Mouse (Mus musculus): ENCODE results near the gene Kif11.

Kif11 gene

DNA sequence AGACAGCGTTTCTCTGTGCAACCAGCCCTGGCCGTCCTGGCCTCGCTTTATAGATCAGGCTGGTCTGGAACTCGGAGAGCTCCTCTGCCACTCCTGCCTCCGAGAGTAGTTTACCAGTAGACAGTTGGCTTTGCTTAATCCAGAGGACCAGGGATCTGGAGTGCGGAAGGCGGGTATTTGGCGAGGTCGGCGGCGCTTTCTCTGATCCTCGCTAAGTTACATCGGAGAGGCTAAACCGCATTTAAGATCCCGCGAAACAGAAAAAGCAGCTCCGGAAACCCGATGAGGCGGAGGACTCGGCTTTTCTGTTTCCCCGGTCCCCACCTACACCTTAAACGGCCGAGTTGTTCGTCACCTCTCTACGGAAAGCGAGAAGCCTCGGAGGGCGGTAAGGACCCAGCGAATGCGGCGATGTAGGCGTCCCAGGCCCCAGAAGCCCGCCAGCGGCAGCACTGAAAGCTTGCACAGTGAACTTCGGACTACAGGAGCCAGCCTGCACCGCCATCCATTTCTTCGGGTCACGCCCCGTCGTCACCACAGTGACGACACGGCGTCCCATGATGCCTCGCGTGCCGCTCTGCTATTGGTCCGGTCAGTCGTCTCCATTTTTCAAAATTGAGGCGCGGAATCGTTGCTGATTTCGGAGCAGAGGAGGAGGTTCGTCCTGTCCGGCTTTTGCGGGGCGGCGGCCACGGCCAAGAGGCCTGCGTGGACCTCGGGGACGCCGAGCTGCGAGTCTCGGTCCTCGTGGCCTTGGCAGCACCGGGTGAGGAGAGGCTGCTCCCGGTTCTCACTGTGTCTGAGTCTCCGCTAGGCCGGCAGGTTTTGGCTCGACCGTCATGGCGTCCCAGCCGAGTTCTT lies at the start of gene Kif11:
TSS of gene Kif11 (plus strand) at position 649 of the 861 bp plus-strand sequence.
- peak; percentile 96 for DNase-seq (ENCODE audit: low spot score)

GRCm38 (mm10) chr19:37327216-37327615 lies 49.0 kb upstream of the Kif11 start:
- no peak for DNase-seq (ENCODE audit: low spot score)

DNA sequence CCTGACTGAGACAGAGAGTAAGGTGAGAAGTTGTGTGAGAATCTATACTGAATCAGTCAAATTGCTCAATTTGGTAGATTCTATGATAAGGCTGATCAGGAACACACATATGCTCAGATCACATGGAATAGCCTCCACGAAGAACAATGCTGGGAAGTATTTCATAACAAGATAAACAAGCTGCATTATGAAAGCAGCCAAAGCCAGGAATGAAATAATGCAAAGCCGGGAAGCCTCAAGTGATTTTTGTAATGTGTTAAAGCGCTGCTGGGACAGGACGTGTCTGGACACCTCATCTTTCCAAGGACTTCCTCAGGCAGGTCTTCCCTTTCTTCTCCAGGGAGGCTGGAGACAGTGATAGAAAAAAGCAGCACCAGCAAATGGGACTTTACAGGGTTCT lies 43.5 kb upstream of the Kif11 start:
- no peak for DNase-seq (ENCODE audit: low spot score)

DNA sequence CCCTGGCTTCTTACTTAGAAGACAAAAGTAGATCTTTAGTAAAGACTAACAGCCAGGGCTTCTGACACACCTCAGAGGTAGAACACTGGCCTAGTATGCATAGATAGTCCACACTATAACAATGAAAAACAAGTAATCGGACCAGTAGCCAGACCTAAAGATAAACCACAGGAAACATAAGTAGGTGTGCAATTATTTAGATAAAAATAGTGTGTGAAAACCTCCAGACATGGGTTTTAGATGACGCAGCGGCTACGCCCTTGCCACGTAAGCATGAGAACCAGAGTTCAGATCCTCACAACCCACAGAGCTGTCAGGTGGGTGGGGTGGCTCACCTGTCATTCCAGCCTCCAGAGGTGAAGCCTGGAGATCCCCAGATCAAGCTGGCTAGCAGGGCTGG lies 42.8 kb upstream of the Kif11 start:
- no peak for DNase-seq (ENCODE audit: low spot score)

GRCm38 (mm10) chr19:37335392-37335791 lies 40.8 kb upstream of the Kif11 start:
- DNase-seq (ENCODE audit: low spot score), result no peak

GRCm38 (mm10) chr19:37337752-37338151 lies 38.5 kb upstream of the Kif11 start, which contains the start of gene Ide:
Gene Ide, minus strand, starts transcription at chr19:37337852.
- no peak for DNase-seq (ENCODE audit: low spot score)

GRCm38 (mm10) chr19:37340495-37340894 lies 35.7 kb upstream of the Kif11 start:
- DNase-seq (ENCODE audit: low spot score), result no peak

DNA sequence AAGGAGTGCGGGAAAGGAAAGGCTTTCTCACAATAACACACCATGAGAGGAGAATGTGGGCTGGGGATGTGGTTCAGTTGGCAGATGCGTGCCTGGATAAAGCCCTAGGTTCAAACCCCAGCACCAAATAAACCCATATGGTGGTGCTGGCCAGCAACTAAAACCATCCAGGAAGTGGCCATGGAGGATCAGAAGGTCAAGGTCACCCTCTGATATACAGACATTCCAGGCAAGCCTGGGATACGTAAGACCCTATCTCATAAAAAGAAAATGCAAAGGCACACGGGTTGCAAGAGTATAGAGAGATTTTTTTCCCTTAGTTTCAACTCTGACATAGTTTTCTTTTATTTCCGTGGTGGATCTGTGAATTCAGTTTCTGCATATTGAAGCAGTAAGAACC lies 35.3 kb upstream of the Kif11 start:
- DNase-seq (ENCODE audit: low spot score), result no peak

GRCm38 (mm10) chr19:37343899-37344298 lies 32.3 kb upstream of the Kif11 start:
- no peak for DNase-seq (ENCODE audit: low spot score)

DNA sequence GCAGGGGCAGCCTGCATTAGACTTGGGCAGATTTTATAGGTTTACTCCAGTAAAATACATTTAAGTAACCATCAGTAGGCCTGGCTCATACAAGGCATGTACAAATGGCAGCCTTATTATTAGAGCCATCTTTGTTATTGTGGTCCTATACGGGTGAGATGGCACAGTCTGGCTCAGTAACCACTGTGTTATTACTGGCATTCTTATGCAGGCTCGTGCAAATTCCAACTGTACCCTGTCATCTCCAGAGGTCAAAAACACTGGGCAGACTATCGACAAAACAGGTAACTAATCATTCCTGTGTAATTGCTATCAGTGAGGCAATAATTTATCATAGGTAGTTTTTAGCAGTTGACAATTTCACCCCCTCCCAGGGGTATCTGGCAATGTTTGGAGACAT lies 29.9 kb upstream of the Kif11 start:
- no peak for DNase-seq (ENCODE audit: low spot score)

GRCm38 (mm10) chr19:37348331-37348730 lies 27.9 kb upstream of the Kif11 start:
- DNase-seq (ENCODE audit: low spot score), result no peak

GRCm38 (mm10) chr19:37348952-37349351 lies 27.3 kb upstream of the Kif11 start:
- DNase-seq (ENCODE audit: low spot score), result no peak

- no peak for DNase-seq (ENCODE audit: low spot score)
These were observed 23.4 kb upstream of the Kif11 start for GRCm38 (mm10) chr19:37352756-37353155.

GRCm38 (mm10) chr19:37353331-37353730 lies 22.9 kb upstream of the Kif11 start:
- no peak for DNase-seq (ENCODE audit: low spot score)

- no peak for DNase-seq (ENCODE audit: low spot score)
These were observed 16.2 kb upstream of the Kif11 start for GRCm38 (mm10) chr19:37360044-37360443.

DNA sequence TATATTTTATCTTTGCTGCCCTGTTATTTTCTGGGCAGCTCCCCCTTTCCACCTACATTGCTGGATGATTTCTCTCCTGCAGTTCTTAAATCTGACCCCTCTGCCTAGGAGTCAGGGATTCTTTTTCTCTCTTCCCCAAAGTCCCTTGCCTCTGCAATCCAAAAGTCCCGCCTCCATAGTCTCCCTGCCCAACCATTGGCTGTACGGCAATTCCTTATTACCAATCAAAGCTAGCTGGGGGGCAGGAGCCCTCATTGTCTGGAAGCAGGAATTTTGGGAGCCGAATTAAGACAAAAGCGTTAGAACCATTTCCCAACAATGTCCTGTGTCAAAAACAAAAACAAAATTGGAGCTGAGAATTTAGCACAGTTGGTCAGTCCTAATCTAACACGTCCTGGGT lies 13.7 kb upstream of the Kif11 start:
- DNase-seq (ENCODE audit: low spot score), result peak; percentile 43

- DNase-seq (ENCODE audit: low spot score), result no peak
These were observed 12.9 kb upstream of the Kif11 start for GRCm38 (mm10) chr19:37363128-37363939.

- no peak for DNase-seq (ENCODE audit: low spot score)
These were observed 7.2 kb upstream of the Kif11 start for GRCm38 (mm10) chr19:37368990-37369389.

- no peak for DNase-seq (ENCODE audit: low spot score)
These were observed 6.3 kb upstream of the Kif11 start for GRCm38 (mm10) chr19:37369921-37370320.

DNA sequence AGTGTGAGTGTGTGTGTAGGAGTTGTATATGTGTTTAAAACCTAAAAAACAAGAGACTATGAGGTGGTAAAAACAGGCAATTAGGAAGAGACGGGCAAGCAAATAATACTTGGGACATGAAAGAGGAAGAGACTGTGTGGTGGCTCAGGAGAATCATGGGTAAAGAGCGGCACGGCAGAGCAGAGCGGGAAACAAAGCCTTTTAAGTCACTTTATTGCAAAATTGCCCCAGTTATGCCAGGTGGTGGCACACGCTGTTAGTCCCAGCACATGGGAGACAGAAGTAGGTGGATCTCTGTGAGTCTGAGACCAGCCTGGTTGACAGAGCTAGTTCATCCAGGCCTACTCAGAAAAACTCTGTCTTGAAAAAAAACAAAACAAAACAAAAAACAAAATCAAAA lies 5.8 kb upstream of the Kif11 start:
- no peak for DNase-seq (ENCODE audit: low spot score)

DNA sequence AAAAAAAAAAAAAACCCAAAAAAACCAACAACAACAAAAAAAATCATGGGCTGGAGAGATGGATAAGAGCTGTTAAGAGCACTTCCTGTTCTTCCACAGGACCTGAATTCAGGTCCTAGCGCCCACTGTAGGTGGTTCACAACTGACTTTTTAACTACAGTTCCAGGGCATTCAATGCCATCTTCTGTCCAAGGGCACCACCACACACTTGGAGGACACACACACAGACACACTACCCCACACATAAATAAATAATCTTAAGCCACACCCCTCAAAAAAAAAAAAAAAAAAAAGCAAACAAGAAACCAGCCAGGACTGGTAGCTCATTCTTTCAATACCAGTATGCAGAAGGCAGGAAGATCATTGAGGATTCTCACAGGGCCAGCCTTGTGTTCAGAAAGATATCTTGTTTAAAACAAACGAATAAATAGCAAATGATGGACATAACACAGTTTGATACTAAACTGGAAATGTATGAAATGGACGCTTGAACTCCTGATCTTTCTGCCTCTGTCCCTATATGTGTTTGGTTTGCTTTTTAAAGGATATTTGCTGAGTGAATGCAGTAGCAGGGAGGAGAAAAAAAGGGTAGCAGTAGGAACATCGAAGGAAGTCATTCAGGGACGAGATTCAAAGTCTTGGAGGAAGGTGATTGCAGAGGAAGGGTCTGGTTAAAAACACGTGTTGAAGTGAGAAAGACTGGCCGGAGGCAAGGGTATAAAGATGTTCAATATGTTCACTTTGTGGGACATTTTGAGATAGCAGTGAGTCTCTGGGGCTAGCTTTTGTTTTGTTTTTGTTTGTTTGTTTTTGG lies 1.1 kb upstream of the Kif11 start:
- no peak for DNase-seq (ENCODE audit: low spot score)

GRCm38 (mm10) chr19:37376841-37377240 lies 638 bp downstream of the Kif11 start:
- no peak for DNase-seq (ENCODE audit: low spot score)

All from testis, postnatal 14 days (tissue).